Mouse (Mus musculus) urinary bladder, postnatal 14 days (tissue): Measurements from ENCODE around the gene Ptprd.

Experiments used
- DNase-seq: peaks from one replicate; pipeline ENCODE4 v3.0.0; 2021; ENCODE audit warnings: low spot score

The Ptprd gene

DNA sequence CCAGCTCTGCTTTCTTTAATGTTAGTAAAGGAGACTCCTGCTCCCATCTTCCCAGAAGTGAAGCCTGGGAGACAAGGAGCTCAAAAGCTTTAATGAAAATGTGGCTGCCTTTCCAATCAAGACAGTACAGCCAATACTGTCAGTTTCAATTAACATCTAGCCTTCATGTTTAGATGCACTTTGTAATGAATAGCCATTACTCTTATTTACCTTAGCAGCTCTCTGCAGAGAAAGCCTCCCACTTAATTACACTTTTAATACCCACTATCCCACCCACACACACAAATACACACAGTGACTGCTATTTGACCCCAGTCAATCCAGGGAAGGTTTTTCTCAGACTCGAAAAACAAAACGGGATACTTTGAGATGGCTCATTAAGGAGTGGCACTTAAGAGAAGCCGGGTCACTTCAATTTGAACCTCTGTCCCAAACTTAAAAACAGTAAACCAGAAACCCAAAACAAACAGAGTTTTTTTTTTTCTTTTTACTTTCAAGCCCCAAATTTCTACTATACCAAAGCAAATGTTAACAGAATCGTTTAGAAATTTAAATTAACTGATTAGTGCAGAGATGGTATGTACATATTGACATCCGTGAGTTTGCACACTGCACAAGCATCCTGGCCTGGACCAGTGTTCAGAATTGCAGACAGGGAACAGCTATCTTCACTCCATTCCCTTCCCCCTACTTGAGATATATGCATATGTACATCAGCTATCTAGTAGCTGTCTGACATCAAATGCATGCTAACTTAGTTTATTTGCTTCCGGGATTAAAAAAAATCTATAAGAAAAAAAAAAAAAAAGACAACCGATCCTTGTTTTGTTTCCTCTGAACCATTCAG lies 1824.6 kb downstream of the Ptprd start:
- no peak for DNase-seq

DNA sequence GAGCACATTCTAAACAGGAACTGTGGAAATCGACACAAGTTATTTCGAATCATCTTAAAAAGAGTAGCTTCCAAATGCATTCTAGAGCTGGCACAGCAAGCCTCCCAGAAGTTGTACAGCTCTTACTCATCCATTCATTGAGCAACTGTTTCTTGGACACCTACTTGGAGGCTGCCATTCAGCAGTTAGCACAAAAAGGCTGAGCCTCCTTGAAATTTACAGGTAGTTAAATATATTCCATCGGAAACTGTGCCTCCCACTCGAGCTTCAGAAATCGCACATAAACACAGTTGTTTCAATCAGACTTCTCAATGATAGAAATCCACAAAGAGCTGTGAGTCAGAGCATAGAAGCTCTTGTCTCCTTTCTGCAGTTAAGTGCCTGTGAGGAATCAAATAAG lies 1825.9 kb downstream of the Ptprd start:
- DNase-seq = no peak

- DNase-seq = no peak
Observed at GRCm38 (mm10) chr4:76380312-76380917, 1831.3 kb downstream of the Ptprd start.

- peak; percentile 48 for DNase-seq
Observed at GRCm38 (mm10) chr4:76370041-76370880, 1841.5 kb downstream of the Ptprd start.

GRCm38 (mm10) chr4:76369101-76369500 lies 1842.7 kb downstream of the Ptprd start:
- DNase-seq = no peak

DNA sequence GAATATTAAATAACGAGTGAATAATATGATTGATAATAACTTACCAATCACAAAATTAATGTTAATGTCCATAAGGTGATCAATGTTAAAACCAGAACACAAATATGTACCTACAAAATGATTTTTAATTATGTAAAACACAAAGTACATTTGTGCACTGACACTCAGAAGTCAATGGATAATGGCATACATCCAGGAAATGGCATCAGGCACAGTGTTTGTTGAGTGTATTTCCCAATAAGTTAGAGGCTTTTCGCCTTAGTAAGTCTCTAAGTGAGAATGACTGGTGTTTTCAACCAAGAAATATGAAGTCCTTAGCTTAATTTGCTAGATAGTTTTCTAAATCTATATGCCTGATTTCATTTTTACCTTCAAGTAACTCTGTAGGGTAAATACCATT lies 1843.5 kb downstream of the Ptprd start:
- no peak for DNase-seq

- no peak for DNase-seq
Observed at GRCm38 (mm10) chr4:76367285-76367684, 1844.5 kb downstream of the Ptprd start.

GRCm38 (mm10) chr4:76365871-76366270 lies 1845.9 kb downstream of the Ptprd start:
- peak; percentile 9 for DNase-seq

DNA sequence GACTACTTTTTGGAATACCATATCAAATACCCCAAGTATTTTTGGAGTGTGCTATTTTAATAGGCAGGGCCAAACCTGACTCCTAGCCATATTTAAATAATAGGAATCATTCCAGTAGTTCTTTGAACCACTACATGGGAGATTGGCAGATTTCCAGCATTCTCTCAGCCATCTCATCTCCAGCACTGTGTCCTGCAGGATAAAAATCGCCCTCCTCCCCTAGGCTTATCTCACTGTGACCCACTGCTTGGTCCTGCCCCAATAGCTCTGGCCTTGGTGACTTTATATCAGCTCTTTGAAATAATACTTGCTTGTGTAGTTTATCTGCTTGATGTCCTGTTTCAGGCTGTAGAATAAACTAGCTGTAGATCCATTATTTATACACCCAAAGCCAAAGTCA lies 1850.2 kb downstream of the Ptprd start:
- DNase-seq = no peak

DNA sequence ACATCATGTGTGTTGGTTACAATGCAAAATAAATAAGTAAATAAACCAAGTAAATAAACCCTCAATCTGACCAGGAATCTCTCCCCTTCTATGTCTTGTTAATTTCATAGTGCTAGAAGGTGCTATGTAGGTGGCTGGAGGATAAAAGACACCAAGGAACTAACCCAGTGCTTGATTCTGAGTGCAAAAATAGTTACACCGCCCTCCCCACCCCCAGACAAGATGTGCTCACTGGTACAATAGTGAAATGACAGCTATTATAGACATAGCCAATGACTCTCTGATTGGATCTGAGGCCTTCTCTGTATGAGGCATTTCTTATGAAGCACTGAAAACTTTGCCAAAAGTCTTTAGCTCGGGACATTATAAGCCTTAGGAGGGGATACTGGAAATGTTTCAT lies 1857.6 kb downstream of the Ptprd start:
- no peak for DNase-seq

DNA sequence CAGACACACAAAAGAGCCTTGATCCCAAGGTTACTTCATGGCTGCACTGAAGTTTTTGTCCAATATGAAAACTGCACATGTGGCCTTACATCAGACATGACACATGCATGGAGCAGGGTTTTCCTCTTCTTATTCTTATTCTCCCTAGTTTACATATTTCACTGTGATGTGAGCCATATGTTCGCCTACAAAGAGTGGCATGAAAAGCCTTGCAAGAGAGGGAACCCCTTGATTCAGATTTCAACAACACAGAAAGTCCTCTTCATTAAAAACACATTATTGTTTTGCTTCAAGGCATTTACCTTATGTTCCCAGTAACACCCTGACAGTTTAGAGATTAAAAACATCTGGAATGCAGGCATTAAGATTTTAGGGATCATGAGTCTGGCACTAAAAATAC lies 1859.3 kb downstream of the Ptprd start:
- DNase-seq = no peak

- DNase-seq = no peak
Observed at GRCm38 (mm10) chr4:76351201-76351979, 1860.4 kb downstream of the Ptprd start.

DNA sequence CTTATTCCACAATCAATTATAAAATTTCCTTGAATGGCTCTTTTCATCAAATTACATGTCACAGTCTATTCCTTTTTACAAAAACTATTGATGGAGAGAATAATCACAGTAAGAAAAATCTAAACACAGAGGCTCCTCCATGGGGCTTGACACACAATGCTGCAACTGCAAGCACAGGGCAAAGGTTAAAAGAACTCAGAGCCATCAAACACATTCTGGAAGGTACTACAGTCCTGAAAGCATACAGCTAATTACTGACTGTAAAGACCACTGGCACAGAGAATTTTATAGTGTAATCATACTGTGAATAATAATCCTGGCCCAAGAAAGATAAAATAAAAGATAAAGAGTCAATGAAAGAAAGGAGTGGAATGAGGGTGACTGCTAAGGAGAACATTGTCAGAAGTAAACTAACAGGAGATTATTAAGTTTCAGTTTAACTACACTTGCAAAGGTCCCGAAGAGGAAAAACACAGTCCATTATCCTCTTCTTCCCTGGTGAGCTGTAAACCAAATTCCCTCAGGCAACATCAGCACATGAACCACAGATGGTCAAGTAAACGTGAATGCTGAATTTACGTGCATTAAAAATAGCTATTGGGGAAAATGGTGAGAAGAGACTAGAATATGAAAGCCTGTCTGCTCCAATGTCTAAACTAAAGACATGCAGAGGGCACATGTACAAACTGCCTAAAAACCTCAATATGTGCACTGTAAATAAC lies 1861.4 kb downstream of the Ptprd start:
- DNase-seq = no peak

GRCm38 (mm10) chr4:76344059-76344458 lies 1867.7 kb downstream of the Ptprd start:
- no peak for DNase-seq

DNA sequence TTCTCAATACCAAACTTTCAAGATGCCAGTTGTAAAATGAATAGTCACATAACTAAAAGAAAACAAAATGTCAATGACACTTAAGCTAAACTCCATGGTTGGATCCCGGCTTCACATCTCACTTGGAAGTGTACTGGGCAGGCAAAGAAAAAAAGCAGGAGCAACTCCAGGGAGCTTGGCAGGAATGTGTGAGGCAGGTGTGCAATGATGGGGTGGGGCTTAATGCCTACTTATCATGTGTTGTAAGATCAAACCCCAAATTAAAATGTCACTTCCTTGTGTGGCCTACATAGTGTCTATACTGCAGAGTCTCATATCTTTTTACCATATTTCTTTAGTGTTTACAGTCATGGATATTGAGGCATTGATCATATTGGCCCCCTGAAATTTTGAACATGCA lies 1873.8 kb downstream of the Ptprd start:
- no peak for DNase-seq

DNA sequence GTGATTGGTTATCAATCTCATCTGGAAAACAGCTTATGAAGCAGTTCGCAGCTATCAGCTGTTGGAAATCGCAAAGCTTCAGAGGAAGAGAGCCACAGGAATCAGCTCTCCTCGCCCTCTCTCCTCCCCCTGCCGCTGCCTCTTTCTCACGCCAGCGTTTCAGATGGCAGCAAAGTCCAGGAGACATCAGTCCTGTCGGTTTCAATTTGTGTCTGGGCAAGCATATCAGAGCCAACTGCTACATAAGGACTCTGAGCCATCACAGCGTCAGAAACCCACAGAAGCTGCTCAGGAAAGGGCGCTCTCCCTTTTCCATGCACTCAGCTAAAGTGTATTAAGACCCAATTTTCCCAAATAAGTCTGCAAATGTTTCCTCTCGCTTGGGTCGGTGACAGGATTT lies 1884.4 kb downstream of the Ptprd start:
- no peak for DNase-seq

GRCm38 (mm10) chr4:76325646-76326045 lies 1886.1 kb downstream of the Ptprd start:
- DNase-seq = no peak

DNA sequence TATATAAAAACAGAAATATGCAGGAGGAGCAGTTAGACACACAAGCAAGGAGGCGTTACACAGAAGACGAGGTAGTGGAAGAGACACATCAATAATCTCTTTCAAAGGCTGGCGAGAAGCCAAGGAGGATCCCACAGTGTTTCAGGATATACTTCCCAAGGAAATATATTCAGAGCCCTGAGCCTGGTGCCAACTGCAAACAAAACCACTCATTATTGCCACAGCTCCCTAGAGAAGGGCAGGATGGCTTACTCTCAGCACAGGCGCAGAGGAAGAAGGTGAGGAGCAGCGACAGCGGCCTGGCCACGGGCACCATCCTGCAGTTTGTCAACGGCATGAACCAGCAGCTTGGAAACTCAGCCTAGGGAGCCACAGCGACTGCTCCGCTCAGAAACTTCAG lies 1886.8 kb downstream of the Ptprd start:
- no peak for DNase-seq

DNA sequence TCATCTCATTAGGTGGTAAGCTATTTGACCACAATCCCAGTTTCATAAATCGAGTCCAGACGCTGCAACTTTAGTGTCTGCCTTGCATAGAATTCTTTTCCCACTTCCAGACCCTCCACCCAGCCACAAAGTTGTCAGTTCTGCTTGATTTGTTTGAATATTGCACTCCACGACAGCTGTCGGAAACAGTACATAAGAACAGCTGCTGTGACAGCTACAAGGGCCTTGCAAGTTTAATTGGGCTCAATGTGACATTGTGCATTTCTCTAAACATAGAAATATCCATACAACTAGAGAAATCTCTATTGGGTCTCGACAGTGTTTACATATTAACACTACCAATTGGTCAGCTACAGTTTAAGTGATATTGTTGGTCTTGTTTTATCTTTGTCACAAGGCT lies 1887.3 kb downstream of the Ptprd start:
- no peak for DNase-seq

- DNase-seq = no peak
Observed at GRCm38 (mm10) chr4:76319874-76320273, 1891.9 kb downstream of the Ptprd start.

DNA sequence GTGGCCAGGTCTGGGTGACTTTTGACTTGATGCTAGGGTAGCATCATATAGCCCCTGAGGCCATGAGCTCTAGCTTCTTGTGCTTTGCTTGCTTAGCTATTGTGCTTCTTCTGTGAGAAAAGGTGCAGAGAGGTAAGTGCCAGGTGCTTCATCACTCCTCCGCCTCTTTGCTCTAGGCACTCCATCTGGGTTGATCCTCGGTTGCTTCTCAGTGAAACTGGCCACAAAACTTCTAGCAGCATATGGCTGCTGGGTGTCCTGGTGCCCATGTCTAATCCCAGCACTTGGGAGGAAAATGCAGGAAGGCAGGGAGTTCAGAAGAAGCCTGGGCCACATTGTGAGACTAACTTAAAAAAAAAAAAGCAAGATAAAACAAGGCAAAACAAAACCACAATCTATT lies 1895.8 kb downstream of the Ptprd start:
- DNase-seq = no peak
